Mouse (Mus musculus): ENCODE measurements around the gene Pax9. TPM values are rescaled to one million over a fixed set of nuclear protein-coding genes. Genes with fewer than 3 reads are reported as not detected.

Pax9 gene
- total and polyA plus RNA-seq, 2 experiments from 2014 or later, result 0.10 TPM; not detected in 1

GRCm38 (mm10) chr12:56694361-56694760 is 2.8 kb downstream of the Pax9 start:
- 4% methylated on average over 14 of the region's 14 CpGs for WGBS
- Histone ChIP-seq H3K36me3 (replicated peaks; ENCODE audit: control insufficient read depth, insufficient read depth, low read length) (no peaks in the 10 kb centered on the region), H3K9ac (replicated peaks; ENCODE audit: low read depth, low read length) (no peak overlapping the region), H3K4me3 (ENCODE audit: low read depth, low read length) (no peak overlapping the region), H3K27ac (ENCODE audit: low read depth) (no peak overlapping the region), H3K4me1 (ENCODE audit: control insufficient read depth, insufficient read depth) (peaks cover 3% of the 10 kb centered on the region; the same call in 1 of the 2 replicates), H3K27me3 (ENCODE audit: control insufficient read depth, insufficient read depth, low read length) (peaks cover 99% of the 10 kb centered on the region), H3K9me3 (replicated peaks; ENCODE audit: control insufficient read depth, low read length) (no peaks in the 10 kb centered on the region), H3K4me2 (ENCODE audit: low read depth, low read length) (no peak overlapping the region)
- TF ChIP-seq CTCF (IDR thresholded peaks at IDR 0.05; ENCODE audit: low read depth) (no peak), EP300 (IDR thresholded peaks at IDR 0.05; ENCODE audit: low read depth) (no peak)
- DNase-seq (ENCODE audit: low spot score) (no peak), ATAC-seq (ENCODE audit: insufficient read depth, low read depth) (no peak)

GRCm38 (mm10) chr12:56694936-56695335 is 3.4 kb downstream of the Pax9 start:
- DNase-seq (ENCODE audit: low spot score) (no peak), ATAC-seq (ENCODE audit: insufficient read depth, low read depth) (no peak)
- peaks cover 3% of the 10 kb centered on the region; the same call in 1 of the 2 replicates for H3K4me1 ChIP-seq (ENCODE audit: control insufficient read depth, insufficient read depth)
- peak overlapping the region; percentile 55; the same call in 1 of the 2 replicates for H3K4me2 ChIP-seq (ENCODE audit: low read depth, low read length)
- peaks cover 99% of the 10 kb centered on the region for H3K27me3 ChIP-seq (ENCODE audit: control insufficient read depth, insufficient read depth, low read length)
- WGBS, result 2% methylated on average over 11 of the region's 11 CpGs
- no peak for TF ChIP-seq CTCF (IDR thresholded peaks at IDR 0.05; ENCODE audit: low read depth)
- no peak for TF ChIP-seq EP300 (IDR thresholded peaks at IDR 0.05; ENCODE audit: low read depth)
- no peak overlapping the region for H3K9ac ChIP-seq (replicated peaks; ENCODE audit: low read depth, low read length)
- H3K36me3 ChIP-seq (replicated peaks; ENCODE audit: control insufficient read depth, insufficient read depth, low read length), result no peaks in the 10 kb centered on the region
- no peaks in the 10 kb centered on the region for H3K9me3 ChIP-seq (replicated peaks; ENCODE audit: control insufficient read depth, low read length)
- no peak overlapping the region for H3K27ac ChIP-seq (ENCODE audit: low read depth)
- peak overlapping the region; percentile 37 for H3K4me3 ChIP-seq (ENCODE audit: low read depth, low read length)

- H3K36me3 ChIP-seq (replicated peaks; ENCODE audit: control insufficient read depth, insufficient read depth, low read length), result no peaks in the 10 kb centered on the region
- H3K27ac ChIP-seq (ENCODE audit: low read depth), result no peak overlapping the region
- H3K9ac ChIP-seq (replicated peaks; ENCODE audit: low read depth, low read length), result no peak overlapping the region
- peak; percentile 91 for ATAC-seq (ENCODE audit: insufficient read depth, low read depth)
- H3K4me1 ChIP-seq (ENCODE audit: control insufficient read depth, insufficient read depth), result peaks cover 3% of the 10 kb centered on the region; the same call in 1 of the 2 replicates
- H3K27me3 ChIP-seq (ENCODE audit: control insufficient read depth, insufficient read depth, low read length), result peaks cover 99% of the 10 kb centered on the region
- DNase-seq (ENCODE audit: low spot score), result peak; percentile 43
- peak overlapping the region; percentile 37 for H3K4me3 ChIP-seq (ENCODE audit: low read depth, low read length)
- H3K4me2 ChIP-seq (ENCODE audit: low read depth, low read length), result peak overlapping the region; percentile 55
- H3K9me3 ChIP-seq (replicated peaks; ENCODE audit: control insufficient read depth, low read length), result no peaks in the 10 kb centered on the region
- under 1% methylated on average over 41 of the region's 41 CpGs for WGBS
- TF ChIP-seq EP300 (IDR thresholded peaks at IDR 0.05; ENCODE audit: low read depth), result no peak
- no peak for TF ChIP-seq CTCF (IDR thresholded peaks at IDR 0.05; ENCODE audit: low read depth)
These were observed 4.0 kb downstream of the Pax9 start for GRCm38 (mm10) chr12:56695358-56696173.

- Histone ChIP-seq H3K36me3 (replicated peaks; ENCODE audit: control insufficient read depth, insufficient read depth, low read length) (no peaks in the 10 kb centered on the region), H3K4me3 (ENCODE audit: low read depth, low read length) (peak overlapping the region; percentile 37), H3K27me3 (ENCODE audit: control insufficient read depth, insufficient read depth, low read length) (peaks cover 99% of the 10 kb centered on the region), H3K4me2 (ENCODE audit: low read depth, low read length) (peak overlapping the region; percentile 55), H3K9ac (replicated peaks; ENCODE audit: low read depth, low read length) (no peak overlapping the region), H3K4me1 (ENCODE audit: control insufficient read depth, insufficient read depth) (peaks cover 3% of the 10 kb centered on the region; the same call in 1 of the 2 replicates), H3K9me3 (replicated peaks; ENCODE audit: control insufficient read depth, low read length) (no peaks in the 10 kb centered on the region), H3K27ac (ENCODE audit: low read depth) (no peak overlapping the region)
- WGBS, result under 1% methylated on average over 56 of the region's 57 CpGs
- no peak for TF ChIP-seq CTCF (IDR thresholded peaks at IDR 0.05; ENCODE audit: low read depth)
- TF ChIP-seq EP300 (IDR thresholded peaks at IDR 0.05; ENCODE audit: low read depth), result no peak
- DNase-seq (ENCODE audit: low spot score) (no peak), ATAC-seq (ENCODE audit: insufficient read depth, low read depth) (no peak)
These were observed 4.8 kb downstream of the Pax9 start for GRCm38 (mm10) chr12:56696174-56697010.

- Histone ChIP-seq H3K27ac (ENCODE audit: low read depth) (no peak overlapping the region), H3K4me1 (ENCODE audit: control insufficient read depth, insufficient read depth) (peaks cover 3% of the 10 kb centered on the region; the same call in 1 of the 2 replicates), H3K4me3 (ENCODE audit: low read depth, low read length) (peak overlapping the region; percentile 37), H3K36me3 (replicated peaks; ENCODE audit: control insufficient read depth, insufficient read depth, low read length) (no peaks in the 10 kb centered on the region), H3K4me2 (ENCODE audit: low read depth, low read length) (peak overlapping the region; percentile 55), H3K27me3 (ENCODE audit: control insufficient read depth, insufficient read depth, low read length) (peaks cover 98% of the 10 kb centered on the region), H3K9ac (replicated peaks; ENCODE audit: low read depth, low read length) (no peak overlapping the region), H3K9me3 (replicated peaks; ENCODE audit: control insufficient read depth, low read length) (no peaks in the 10 kb centered on the region)
- no peak for TF ChIP-seq EP300 (IDR thresholded peaks at IDR 0.05; ENCODE audit: low read depth)
- no peak for TF ChIP-seq CTCF (IDR thresholded peaks at IDR 0.05; ENCODE audit: low read depth)
- DNase-seq (ENCODE audit: low spot score), result no peak
- WGBS, result 2% methylated on average over 36 of the region's 36 CpGs
- ATAC-seq (ENCODE audit: insufficient read depth, low read depth), result no peak
These were observed 5.6 kb downstream of the Pax9 start for GRCm38 (mm10) chr12:56697011-56697740.
